Mouse (Mus musculus) testis, adult 2 months (tissue): ENCODE results near the gene Chmp2a. TPM values are rescaled to one million over a fixed set of nuclear protein-coding genes. Genes with fewer than 3 reads are reported as not detected.

Experiments used
- H3K27ac ChIP-seq: fragments of 200-500 bp; 2 replicates; pipeline ENCODE4 v1.5.1; 2012; ENCODE audit warnings: low read depth, low read length; ENCODE audit not compliant: control insufficient read depth, insufficient read depth
- H3K27me3 ChIP-seq: fragments of 200-500 bp; 2 replicates; pipeline ENCODE4 v1.6.1; 2012; ENCODE audit warnings: mild to moderate bottlenecking, low read length, moderate library complexity; ENCODE audit not compliant: control insufficient read depth, insufficient read depth
- H3K36me3 ChIP-seq: fragments of 200-500 bp; 2 replicates; pipeline ENCODE4 v1.6.1; 2012; ENCODE audit warnings: mild to moderate bottlenecking, low read length; ENCODE audit not compliant: control insufficient read depth, insufficient read depth
- H3K4me1 ChIP-seq: fragments of 200-500 bp; 2 replicates; pipeline ENCODE4 v1.6.1; 2012; ENCODE audit warnings: low read length; ENCODE audit not compliant: control insufficient read depth, insufficient read depth
- H3K4me3 ChIP-seq: fragments of 200-500 bp; 2 replicates; pipeline ENCODE4 v1.5.1; 2012; ENCODE audit warnings: low read depth, mild to moderate bottlenecking, low read length, moderate library complexity, mixed read lengths; ENCODE audit not compliant: control insufficient read depth
- CTCF ChIP-seq: fragments of 200-500 bp; IDR thresholded peaks from 2 replicates; pipeline ENCODE4 v1.5.1; 2012; ENCODE audit warnings: low read depth, mild to moderate bottlenecking, inconsistent platforms, low read length, moderate library complexity; ENCODE audit not compliant: control insufficient read depth, insufficient read depth, insufficient replicate concordance
- POLR2A ChIP-seq: fragments of 200-500 bp; IDR thresholded peaks from 2 replicates; pipeline ENCODE4 v1.6.1; 2012; ENCODE audit warnings: low read depth, mild to moderate bottlenecking, inconsistent platforms, low read length, moderate library complexity; ENCODE audit not compliant: control insufficient read depth
- polyA plus RNA-seq: library from polyadenylated mRNA; depleted of rRNA; stranded (reverse); fragments of >200 nt; gene quantifications from 2 replicates; pipeline ENCODE4 v1.2.3, GENCODE M21; 2012; rRNA removed

Gene Chmp2a
- polyA plus RNA-seq, 1 experiment, result 107 TPM

DNA sequence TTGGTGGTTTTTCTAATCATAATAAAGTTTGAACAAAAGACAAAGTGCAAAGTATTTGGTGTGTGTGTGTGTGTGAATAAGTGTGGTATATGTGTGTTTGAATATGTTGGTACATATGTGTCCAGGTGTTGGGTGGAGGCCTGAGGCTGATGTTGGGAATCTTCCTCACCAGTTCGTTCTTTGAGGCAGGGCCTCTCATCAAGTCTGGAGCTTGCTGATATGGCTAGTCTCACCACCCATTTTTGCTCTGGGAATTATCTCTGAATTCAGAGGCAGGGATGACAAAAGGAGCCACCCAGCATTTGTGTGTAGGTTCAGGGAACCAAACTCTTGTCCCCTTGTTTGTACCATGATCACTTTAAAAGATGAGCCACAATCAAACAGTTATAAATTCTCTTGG, 48.9 kb downstream of the Chmp2a start:
- Histone ChIP-seq H3K4me1 (peaks cover 2% of the 10 kb centered on the region), H3K27ac (no peak overlapping the region), H3K27me3 (no peaks in the 10 kb centered on the region), H3K36me3 (no peaks in the 10 kb centered on the region; the same call in 1 of the 2 replicates), H3K4me3 (no peak overlapping the region)
- TF ChIP-seq CTCF (no peak), POLR2A (no peak)

Other genes with a start within 250 kb of the Chmp2a start
- gene Zscan18, start 231.2 kb downstream of the Chmp2a start, polyA plus RNA-seq, result 7.6 and 9.0 TPM in 2 replicates
- 2.0 and 3.0 TPM in 2 replicates for gene Zfp329, start 215.9 kb downstream of the Chmp2a start, polyA plus RNA-seq
- 33.3 and 34.2 TPM in 2 replicates for gene Zfp110, start 200.0 kb downstream of the Chmp2a start, polyA plus RNA-seq
- gene Zfp128, start 153.6 kb downstream of the Chmp2a start, polyA plus RNA-seq, result 3.4 and 3.5 TPM in 2 replicates
- 19.0 and 20.7 TPM in 2 replicates for gene Zscan22, start 137.0 kb downstream of the Chmp2a start, polyA plus RNA-seq
- gene Rps5, start 112.5 kb downstream of the Chmp2a start, polyA plus RNA-seq, result 512 and 591 TPM in 2 replicates
- 0.12 and 0.13 TPM in 2 replicates for gene Rnf225, start 107.4 kb downstream of the Chmp2a start, polyA plus RNA-seq
- 0.60 and 0.75 TPM in 2 replicates for gene Zfp324, start 69.0 kb downstream of the Chmp2a start, polyA plus RNA-seq
- 8.4 and 8.7 TPM in 2 replicates for gene Zfp446, start 57.0 kb downstream of the Chmp2a start, polyA plus RNA-seq
- 0.06 and 0.14 TPM in 2 replicates for gene Slc27a5, start 36.6 kb downstream of the Chmp2a start, polyA plus RNA-seq
- 507 and 516 TPM in 2 replicates for gene Trim28, start 35.7 kb downstream of the Chmp2a start, polyA plus RNA-seq
- 4.3 and 5.6 TPM in 2 replicates for gene Zbtb45, start 24.8 kb downstream of the Chmp2a start, polyA plus RNA-seq
- gene Ube2m, start 3.5 kb upstream of the Chmp2a start, polyA plus RNA-seq, result 377 and 399 TPM in 2 replicates
- 7.5 and 8.2 TPM in 2 replicates for gene Mzf1, start 20.0 kb upstream of the Chmp2a start, polyA plus RNA-seq
- gene Vmn1r85, start 60.4 kb upstream of the Chmp2a start, polyA plus RNA-seq, result not detected in 2 replicates
- gene Vmn1r86, start 85.1 kb upstream of the Chmp2a start, polyA plus RNA-seq, result not detected in 2 replicates
- gene Vmn1r87, start 105.3 kb upstream of the Chmp2a start, polyA plus RNA-seq, result not detected in 2 replicates
- gene Vmn1r88, start 124.8 kb upstream of the Chmp2a start, polyA plus RNA-seq, result not detected in 2 replicates
- gene Vmn1r89, start 178.2 kb upstream of the Chmp2a start, polyA plus RNA-seq, result not detected in 2 replicates
- gene Lig1, start 242.5 kb upstream of the Chmp2a start, polyA plus RNA-seq, result 9.5 and 11.3 TPM in 2 replicates
- 2.5 and 2.8 TPM in 2 replicates for gene Zswim9, start 243.9 kb upstream of the Chmp2a start, polyA plus RNA-seq